Mouse (Mus musculus) stomach, embryonic 16.5 days (tissue): Measurements from ENCODE around the gene E330034G19Rik. TPM values are rescaled to one million over a fixed set of nuclear protein-coding genes. Genes with fewer than 3 reads are reported as not detected.

Experiments used
- ATAC-seq: fragments of 200-750 bp; cut with Nextera tagmentation; 2 replicates; pipeline ENCODE4 v1.8.0; 2017; ENCODE audit warnings: moderate number of reproducible peaks, moderate TSS enrichment; ENCODE audit not compliant: insufficient read depth, low FRiP score
- H3K27ac ChIP-seq: fragments of 300-500 bp; sonication (generic); 2 replicates; pipeline ENCODE4 v1.5.1; 2014; ENCODE audit warnings: low read length
- H3K27me3 ChIP-seq: fragments of 300-500 bp; sonication (generic); 2 replicates; pipeline ENCODE4 v1.6.1; 2014; ENCODE audit warnings: low read length, control low read depth, mixed read lengths; ENCODE audit not compliant: control insufficient read depth, insufficient read depth
- H3K36me3 ChIP-seq: fragments of 300-500 bp; sonication (generic); 2 replicates; pipeline ENCODE4 v1.6.1; 2014; ENCODE audit warnings: low read length; ENCODE audit not compliant: control insufficient read depth, insufficient read depth
- H3K4me1 ChIP-seq: fragments of 300-500 bp; sonication (generic); 2 replicates; pipeline ENCODE4 v1.6.1; 2014; ENCODE audit warnings: low read length, control low read depth, mixed read lengths; ENCODE audit not compliant: control insufficient read depth, insufficient read depth
- H3K4me2 ChIP-seq: fragments of 300-500 bp; sonication (generic); 2 replicates; pipeline ENCODE4 v1.6.1; 2014; ENCODE audit warnings: low read depth, low read length, mixed read lengths
- H3K4me3 ChIP-seq: fragments of 300-500 bp; sonication (generic); replicated peaks from 2 replicates; pipeline ENCODE4 v1.5.1; 2014; ENCODE audit warnings: mild to moderate bottlenecking, low read length
- H3K9ac ChIP-seq: fragments of 300-500 bp; sonication (generic); 2 replicates; pipeline ENCODE4 v1.6.1; 2014; ENCODE audit warnings: low read length
- H3K9me3 ChIP-seq: fragments of 300-500 bp; sonication (generic); replicated peaks from 2 replicates; pipeline ENCODE4 v1.6.1; 2016; ENCODE audit warnings: low read length, control low read depth; ENCODE audit not compliant: control insufficient read depth
- WGBS: fragments of 180-500 bp; shearing (Covaris S2); extraction: QIAGEN DNeasy Blood & Tissue Kit; methylation state at CpG from one replicate; pipeline ENCODE4 v1.1.7; 2014; 5-methylcytosine and 5-hydroxymethylcytosine counted together
- polyA plus RNA-seq: library from polyadenylated mRNA; unstranded; fragments of >200 nt; fragmentation: Nextera tagmentation; extraction: Ambion mirVana; gene quantifications from 2 replicates; pipeline ENCODE4 v1.2.1, GENCODE M21; 2015

The E330034G19Rik gene
- not detected in 2 replicates for polyA plus RNA-seq

DNA sequence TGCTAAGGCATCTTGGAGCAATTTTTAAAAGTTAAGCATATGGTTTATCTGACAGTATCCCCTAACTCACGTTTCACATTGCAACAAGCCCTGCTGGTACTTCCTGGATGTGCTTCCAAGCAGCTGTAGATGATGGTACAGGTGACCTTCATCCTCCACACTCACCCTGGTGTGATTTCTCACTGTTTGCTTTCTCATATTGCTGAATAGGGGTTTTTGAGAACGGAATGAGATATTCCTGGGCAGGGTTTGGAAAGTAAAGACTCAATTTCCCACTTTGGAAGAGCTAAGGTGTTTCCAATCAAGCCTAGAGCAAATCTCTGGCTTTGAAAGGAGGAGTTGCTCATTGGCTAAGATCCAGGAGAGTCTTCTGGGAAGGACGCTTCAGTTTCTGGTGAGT is at the start of gene E330034G19Rik:
Gene E330034G19Rik, plus strand, starts transcription at position 301 of the 400 bp plus-strand sequence.
- Histone ChIP-seq H3K36me3 (no peaks in the 10 kb centered on the region), H3K27me3 (no peaks in the 10 kb centered on the region), H3K4me3 (no peak within 1 kb of the TSS), H3K9me3 (no peaks in the 10 kb centered on the region), H3K4me2 (no peak within 1 kb of the TSS), H3K27ac (no peak within 1 kb of the TSS), H3K4me1 (no peaks in the 10 kb centered on the region), H3K9ac (no peak within 1 kb of the TSS)
- whole genome bisulfite sequencing = 45% methylated on average over 3 of the region's 3 CpGs
- ATAC-seq = no peak

DNA sequence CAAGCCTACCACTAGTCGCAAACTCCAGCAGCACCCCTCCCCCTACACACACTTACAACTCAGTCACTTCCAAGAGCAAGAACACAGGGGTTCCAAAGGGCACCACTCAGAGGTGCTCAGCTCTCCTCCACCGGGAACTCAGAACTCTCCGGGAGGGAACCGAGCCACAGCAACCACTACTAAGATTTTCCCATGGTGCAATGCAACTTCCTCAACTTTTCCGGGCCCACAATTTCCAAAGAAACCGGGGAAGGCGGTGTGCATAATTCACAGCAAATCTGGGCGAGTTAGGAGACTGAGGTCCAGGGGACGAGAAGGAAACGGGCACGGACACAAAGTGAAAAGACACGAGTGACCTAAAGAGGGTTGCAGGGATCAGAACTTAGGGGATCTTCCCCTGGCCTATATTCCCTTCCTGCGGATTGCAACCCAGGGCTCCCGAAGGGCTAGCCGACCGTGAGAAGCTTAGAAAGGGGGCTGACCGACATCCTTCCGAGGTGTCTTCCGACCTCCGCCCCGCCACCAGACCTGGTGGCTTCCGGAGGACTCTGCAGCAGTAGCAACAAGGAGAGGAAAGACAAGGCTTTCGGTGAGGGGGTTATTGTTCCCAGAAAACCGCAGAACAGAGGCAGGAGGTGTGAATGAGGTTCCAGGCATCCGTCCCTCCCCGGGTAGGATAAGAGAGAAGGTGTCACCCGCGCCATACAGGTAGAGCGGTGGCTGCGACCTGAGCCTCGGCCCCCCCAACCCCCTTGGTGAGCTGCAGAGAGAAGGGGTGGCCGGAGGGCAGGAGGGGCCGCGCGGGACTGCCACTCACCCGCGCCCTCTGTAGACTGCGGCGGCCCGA is 48.5 kb upstream of the E330034G19Rik start:
- H3K9ac ChIP-seq = peak overlapping the region; percentile 97
- WGBS = under 1% methylated on average over 40 of the region's 40 CpGs
- H3K4me2 ChIP-seq = peak overlapping the region; percentile 92
- H3K9me3 ChIP-seq = no peaks in the 10 kb centered on the region
- H3K36me3 ChIP-seq = no peaks in the 10 kb centered on the region
- 0 out of 2 replicates have a peak, but pooled peaks cover 6% of the 10 kb centered on the region for H3K4me1 ChIP-seq
- H3K4me3 ChIP-seq = peak overlapping the region; percentile 82
- peak overlapping the region; percentile 91 for H3K27ac ChIP-seq
- no peaks in the 10 kb centered on the region for H3K27me3 ChIP-seq
- peak; percentile 51 for ATAC-seq

DNA sequence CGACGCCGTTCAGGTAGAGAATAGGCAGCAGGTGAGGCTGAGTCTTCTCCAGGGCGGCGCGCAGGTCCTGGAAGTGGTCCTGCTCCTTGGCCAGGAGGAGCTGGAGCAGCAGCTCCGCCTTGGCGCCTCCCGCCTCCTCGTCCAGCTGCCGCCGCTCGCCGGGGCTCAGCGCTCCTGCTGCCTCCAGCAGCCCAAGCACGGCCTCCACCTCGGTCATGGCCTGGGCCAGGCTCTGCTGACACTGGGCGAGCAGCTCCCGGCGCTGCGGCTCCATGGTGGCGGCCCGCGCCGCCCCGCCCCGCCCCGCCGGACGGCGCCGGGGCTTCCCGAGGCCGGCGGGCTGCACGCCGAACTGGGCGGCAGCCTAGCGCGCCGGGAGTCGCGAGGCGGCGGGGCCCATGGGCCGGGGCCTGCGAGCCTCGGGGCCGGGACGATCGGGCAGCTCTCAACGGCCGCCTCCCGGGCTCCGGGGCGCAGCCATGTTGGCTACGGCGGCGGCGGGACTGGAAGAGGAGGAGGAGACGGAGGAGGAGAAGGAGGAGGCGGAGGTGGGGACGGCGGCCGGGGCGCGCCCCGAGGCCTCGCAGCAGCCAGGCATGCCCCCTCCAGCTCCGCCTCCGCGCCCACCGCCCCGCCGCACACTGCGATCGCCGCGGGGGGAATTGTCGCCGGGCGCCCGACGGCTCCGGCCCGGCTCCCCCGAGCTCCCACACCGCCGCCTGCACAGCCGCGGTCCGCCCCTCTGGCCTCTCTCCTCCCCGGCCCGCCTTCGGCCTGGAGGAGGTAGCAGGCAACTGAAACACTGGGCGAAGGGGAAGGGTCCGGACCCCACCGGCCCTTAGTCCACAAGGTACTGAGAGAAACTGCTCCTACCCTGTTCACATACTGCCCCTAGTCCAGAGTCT is 47.6 kb upstream of the E330034G19Rik start, which contains the start of gene Dlg5:
Gene Dlg5, minus strand, starts transcription at position 744 of the 905 bp plus-strand sequence.
- peak within 1 kb of the TSS; percentile 91 for H3K27ac ChIP-seq
- H3K27me3 ChIP-seq = no peaks in the 10 kb centered on the region
- 0 out of 2 replicates have a peak, but pooled peaks cover 2% of the 10 kb centered on the region for H3K4me1 ChIP-seq
- H3K4me2 ChIP-seq = peak within 1 kb of the TSS; percentile 92
- no peaks in the 10 kb centered on the region for H3K9me3 ChIP-seq
- peak; percentile 86 for ATAC-seq
- H3K4me3 ChIP-seq = peak within 1 kb of the TSS; percentile 82
- H3K36me3 ChIP-seq = no peaks in the 10 kb centered on the region
- WGBS = under 1% methylated on average over 88 of the region's 98 CpGs
- peak within 1 kb of the TSS; percentile 97 for H3K9ac ChIP-seq

DNA sequence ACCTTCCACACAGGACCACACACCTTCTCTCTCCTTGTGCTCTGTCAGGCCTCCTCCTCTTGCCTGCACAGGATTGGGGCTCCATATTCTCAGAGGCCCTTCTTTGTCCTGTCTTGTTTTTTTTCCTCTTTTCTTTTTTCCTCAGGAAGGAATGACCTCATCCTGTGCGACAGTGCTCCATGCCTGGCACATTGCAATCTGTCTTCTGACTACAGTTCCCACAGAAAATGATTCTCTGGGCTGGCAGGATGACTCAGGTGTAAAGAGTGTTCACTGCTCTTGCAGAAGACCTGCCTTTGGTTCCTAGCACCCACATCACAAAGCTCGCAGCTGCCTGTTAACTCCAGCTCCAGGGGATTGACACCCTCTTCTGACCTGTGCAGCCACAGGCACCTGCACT is 43.1 kb upstream of the E330034G19Rik start:
- no peak for ATAC-seq
- Histone ChIP-seq H3K4me2 (no peak overlapping the region), H3K4me3 (no peak overlapping the region), H3K36me3 (no peaks in the 10 kb centered on the region), H3K9me3 (0 out of 2 replicates have a peak, but pooled peaks cover 4% of the 10 kb centered on the region), H3K27me3 (no peaks in the 10 kb centered on the region), H3K4me1 (peaks cover 17% of the 10 kb centered on the region), H3K9ac (no peak overlapping the region), H3K27ac (no peak overlapping the region)
- 56% methylated on average over 2 of the region's 2 CpGs for WGBS

DNA sequence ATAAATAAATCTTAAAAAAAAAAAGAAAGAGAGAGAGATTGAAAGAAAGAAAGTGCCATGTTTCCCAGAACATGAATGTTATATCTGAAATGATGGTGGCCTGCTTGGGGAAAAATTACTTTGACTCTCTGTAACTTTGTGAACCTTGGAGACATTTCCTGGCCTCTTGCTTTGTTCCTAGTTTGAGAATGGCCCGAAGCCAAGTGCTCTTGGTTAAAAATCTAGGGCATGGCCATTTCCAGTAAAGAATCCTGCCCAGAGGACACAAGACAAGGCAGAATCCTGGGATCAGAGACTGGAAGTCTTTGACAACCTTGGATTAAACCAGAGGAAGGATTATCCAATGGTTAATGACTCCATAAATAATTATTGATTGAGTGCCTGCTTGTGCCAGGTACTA is 41.7 kb upstream of the E330034G19Rik start:
- ATAC-seq = no peak
- peaks cover 15% of the 10 kb centered on the region for H3K4me1 ChIP-seq
- H3K36me3 ChIP-seq = no peaks in the 10 kb centered on the region
- WGBS = 84% methylated on average over 1 of the region's 1 CpGs
- no peak overlapping the region for H3K9ac ChIP-seq
- no peak overlapping the region for H3K4me3 ChIP-seq
- H3K9me3 ChIP-seq = 0 out of 2 replicates have a peak, but pooled peaks cover 4% of the 10 kb centered on the region
- H3K27ac ChIP-seq = no peak overlapping the region
- no peak overlapping the region for H3K4me2 ChIP-seq
- H3K27me3 ChIP-seq = no peaks in the 10 kb centered on the region

DNA sequence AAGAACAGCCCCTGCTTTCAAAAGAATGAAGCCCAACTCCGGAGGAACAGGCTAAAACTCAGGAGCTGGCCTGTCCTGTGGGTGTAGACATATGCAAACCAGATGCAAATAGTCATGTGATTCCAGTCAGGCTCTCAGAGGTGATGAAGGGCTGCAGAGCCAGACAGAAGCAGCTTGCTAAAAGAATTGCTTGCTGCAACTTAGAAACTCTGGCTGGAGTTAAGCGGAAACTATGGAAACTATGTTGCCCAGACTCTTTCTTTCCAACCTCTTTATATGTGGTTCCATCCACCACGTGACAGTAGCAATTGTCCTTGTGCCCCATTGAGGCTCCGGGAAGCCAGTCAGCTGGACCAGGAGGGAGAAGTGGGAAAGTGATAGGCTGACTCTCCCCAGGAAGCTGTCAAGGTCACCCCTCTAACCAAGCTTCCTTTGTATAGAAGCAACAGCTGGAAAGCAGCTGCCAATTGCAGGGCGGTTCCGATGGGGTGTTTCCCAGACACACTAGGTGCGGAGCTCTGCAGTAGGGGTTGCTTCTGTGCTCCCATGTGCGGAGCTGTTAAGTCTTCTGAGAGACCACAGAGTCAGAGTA is 39.3 kb upstream of the E330034G19Rik start:
- H3K9me3 ChIP-seq = 0 out of 2 replicates have a peak, but pooled peaks cover 4% of the 10 kb centered on the region
- ATAC-seq = peak; percentile 92
- H3K4me3 ChIP-seq = no peak overlapping the region
- H3K27me3 ChIP-seq = no peaks in the 10 kb centered on the region
- H3K36me3 ChIP-seq = no peaks in the 10 kb centered on the region
- 8% methylated on average over 8 of the region's 8 CpGs for WGBS
- H3K27ac ChIP-seq = peak overlapping the region; percentile 89
- H3K4me2 ChIP-seq = peak overlapping the region; percentile 8; the same call in 1 of the 2 replicates
- H3K9ac ChIP-seq = peak overlapping the region; percentile 49; the same call in 1 of the 2 replicates
- H3K4me1 ChIP-seq = peaks cover 15% of the 10 kb centered on the region

DNA sequence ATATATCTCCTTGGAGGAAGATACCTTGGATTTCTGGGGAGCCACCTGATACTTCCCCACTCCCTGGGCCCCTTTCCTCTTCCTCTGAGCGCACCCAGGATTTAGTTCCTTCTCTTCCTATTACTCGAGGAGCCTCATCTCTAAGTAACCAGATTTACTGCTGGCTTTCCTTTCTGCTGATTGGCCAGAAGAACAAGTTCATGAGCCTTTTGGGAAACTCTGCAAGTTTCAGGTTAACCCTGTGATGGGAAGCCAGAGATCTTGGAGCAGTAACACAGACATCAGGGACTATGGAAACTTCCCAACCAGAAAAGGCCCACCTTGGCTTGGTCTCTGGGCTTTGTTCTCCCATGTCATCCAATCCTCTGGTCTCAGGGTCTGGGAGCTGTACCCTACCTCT is 37.1 kb upstream of the E330034G19Rik start:
- Histone ChIP-seq H3K36me3 (no peaks in the 10 kb centered on the region), H3K9me3 (0 out of 2 replicates have a peak, but pooled peaks cover 4% of the 10 kb centered on the region), H3K4me3 (no peak overlapping the region), H3K4me1 (peaks cover 15% of the 10 kb centered on the region), H3K4me2 (no peak overlapping the region), H3K9ac (no peak overlapping the region), H3K27ac (no peak overlapping the region), H3K27me3 (no peaks in the 10 kb centered on the region)
- no peak for ATAC-seq
- 63% methylated on average over 2 of the region's 2 CpGs for WGBS

DNA sequence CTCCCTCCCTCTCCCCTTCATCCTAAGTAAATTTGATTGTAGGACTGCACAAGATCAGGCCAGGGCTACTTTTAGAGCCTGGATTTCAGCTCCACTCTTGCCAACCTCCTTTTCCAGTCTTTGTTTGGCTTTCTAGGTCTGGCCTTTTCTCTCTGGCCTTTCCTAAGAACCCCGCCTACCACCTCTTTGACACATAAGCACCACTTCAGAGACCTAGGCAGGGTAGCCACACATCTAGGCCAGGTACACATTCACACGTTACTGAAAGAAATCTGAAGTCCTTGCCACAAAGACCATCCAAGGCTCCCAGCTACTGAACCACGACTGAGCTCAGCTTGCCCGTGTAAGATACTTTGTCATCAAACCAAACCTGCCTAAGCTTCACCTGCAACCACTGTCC is 32.6 kb upstream of the E330034G19Rik start:
- Histone ChIP-seq H3K4me3 (no peak overlapping the region), H3K36me3 (no peaks in the 10 kb centered on the region), H3K9me3 (no peaks in the 10 kb centered on the region), H3K27me3 (no peaks in the 10 kb centered on the region), H3K4me2 (no peak overlapping the region), H3K4me1 (peaks cover 5% of the 10 kb centered on the region; the same call in 1 of the 2 replicates), H3K27ac (no peak overlapping the region), H3K9ac (no peak overlapping the region)
- 65% methylated on average over 4 of the region's 4 CpGs for WGBS
- ATAC-seq = no peak
